Mouse (Mus musculus) C2C12 (cell line): ENCODE measurements at regions not wholly inside any gene's neighbourhood (a gene's known extent, or its start where the extent isn't known, plus 50 kb on each side); places are given as distances from the start of the nearest gene placed in this dataset.

Experiments used
- H3K27me3 ChIP-seq: one replicate; pipeline ENCODE4 v1.6.1; 2011; ENCODE audit not compliant: control insufficient read depth, insufficient read depth, insufficient read length
- H3K36me3 ChIP-seq: one replicate; pipeline ENCODE4 v1.6.1; 2011; ENCODE audit not compliant: control insufficient read depth, insufficient read depth
- H3K4me3 ChIP-seq: one replicate; pipeline ENCODE4 v1.5.1; 2011; ENCODE audit warnings: mild to moderate bottlenecking, control low read depth; ENCODE audit not compliant: poor library complexity, insufficient read depth, severe bottlenecking
- H3K79me2 ChIP-seq: one replicate; pipeline ENCODE4 v1.6.1; 2011; ENCODE audit not compliant: control insufficient read depth, insufficient read depth
- H3K79me3 ChIP-seq: one replicate; pipeline ENCODE4 v1.6.1; 2011; ENCODE audit warnings: low read depth, control low read depth
- H3ac ChIP-seq: one replicate; pipeline ENCODE3; 2011; ENCODE audit warnings: low read depth; ENCODE audit not compliant: control insufficient read depth, insufficient read length
- CEBPB ChIP-seq: IDR thresholded peaks from one replicate; pipeline ENCODE4 v1.6.1; 2011; ENCODE audit warnings: low read depth, mild to moderate bottlenecking, control low read depth, moderate library complexity
- CTCF ChIP-seq: IDR thresholded peaks from one replicate; pipeline ENCODE4 v1.5.1; 2011; ENCODE audit not compliant: control insufficient read depth, insufficient read depth, insufficient read length
- FOSL1 ChIP-seq: IDR thresholded peaks from one replicate; pipeline ENCODE4 v1.8.0; 2011; ENCODE audit warnings: mild to moderate bottlenecking, low read length; ENCODE audit not compliant: poor library complexity, insufficient read depth, severe bottlenecking
- MAX ChIP-seq: IDR thresholded peaks from one replicate; pipeline ENCODE4 v1.6.1; 2011; ENCODE audit warnings: mild to moderate bottlenecking, control low read depth
- MYOD1 ChIP-seq: IDR thresholded peaks from one replicate; pipeline ENCODE4 v1.6.1; 2011; ENCODE audit warnings: low read depth; ENCODE audit not compliant: control insufficient read depth, insufficient read length
- MYOG ChIP-seq: IDR thresholded peaks from one replicate; pipeline ENCODE4 v1.6.1; 2011; ENCODE audit not compliant: control insufficient read depth, insufficient read length; ENCODE audit errors: extremely low read depth
- USF1 ChIP-seq: IDR thresholded peaks from one replicate; pipeline ENCODE4 v1.6.1; 2011; ENCODE audit warnings: low read depth, mild to moderate bottlenecking, control low read depth, moderate library complexity

- H3K79me2 ChIP-seq, result no peaks in the 10 kb centered on the region
- H3ac ChIP-seq, result no peak overlapping the region
- no peaks in the 10 kb centered on the region for H3K36me3 ChIP-seq
- no peaks in the 10 kb centered on the region for H3K79me3 ChIP-seq
- H3K27me3 ChIP-seq, result no peaks in the 10 kb centered on the region
- no peak overlapping the region for H3K4me3 ChIP-seq
- TF ChIP-seq MYOD1 (no peak), MYOG (no peak), USF1 (no peak), CEBPB (no peak), FOSL1 (no peak), CTCF (no peak), MAX (no peak)
These were observed 301.6 kb upstream of the Sall1 start for GRCm38 (mm10) chr8:89345547-89345946.

GRCm38 (mm10) chr8:89341686-89342085 lies 297.7 kb upstream of the Sall1 start:
- TF ChIP-seq CEBPB (no peak), FOSL1 (no peak), CTCF (no peak), USF1 (no peak), MYOG (no peak), MYOD1 (no peak)
- Histone ChIP-seq H3K36me3 (no peaks in the 10 kb centered on the region), H3K79me2 (no peaks in the 10 kb centered on the region), H3K4me3 (no peak overlapping the region), H3K79me3 (no peaks in the 10 kb centered on the region), H3K27me3 (no peaks in the 10 kb centered on the region), H3ac (no peak overlapping the region)

GRCm38 (mm10) chr8:89335416-89335815 lies 291.5 kb upstream of the Sall1 start:
- Histone ChIP-seq H3ac (no peak overlapping the region), H3K4me3 (no peak overlapping the region), H3K27me3 (no peaks in the 10 kb centered on the region), H3K79me2 (no peaks in the 10 kb centered on the region), H3K79me3 (no peaks in the 10 kb centered on the region), H3K36me3 (no peaks in the 10 kb centered on the region)
- TF ChIP-seq CTCF, result no peak

- Histone ChIP-seq H3K27me3 (no peaks in the 10 kb centered on the region), H3K79me3 (no peaks in the 10 kb centered on the region), H3K4me3 (no peak overlapping the region), H3ac (no peak overlapping the region), H3K36me3 (no peaks in the 10 kb centered on the region), H3K79me2 (no peaks in the 10 kb centered on the region)
- no peak for TF ChIP-seq MYOG
- no peak for TF ChIP-seq CEBPB
- TF ChIP-seq CTCF, result no peak
- no peak for TF ChIP-seq MYOD1
- no peak for TF ChIP-seq FOSL1
- no peak for TF ChIP-seq USF1
- no peak for TF ChIP-seq MAX
These were observed 281.9 kb upstream of the Sall1 start for GRCm38 (mm10) chr8:89325751-89326351.

GRCm38 (mm10) chr8:89325248-89325645 lies 281.3 kb upstream of the Sall1 start:
- H3K79me3 ChIP-seq, result no peaks in the 10 kb centered on the region
- H3K36me3 ChIP-seq, result no peaks in the 10 kb centered on the region
- H3K27me3 ChIP-seq, result no peaks in the 10 kb centered on the region
- H3K4me3 ChIP-seq, result no peak overlapping the region
- TF ChIP-seq MAX, result no peak
- no peak for TF ChIP-seq FOSL1
- TF ChIP-seq CEBPB, result no peak
- no peak for TF ChIP-seq MYOG
- no peak for TF ChIP-seq USF1
- TF ChIP-seq CTCF, result no peak
- no peak for TF ChIP-seq MYOD1
- no peak overlapping the region for H3ac ChIP-seq
- no peaks in the 10 kb centered on the region for H3K79me2 ChIP-seq
